Mouse (Mus musculus) G1E-ER4 (cell line): ENCODE results near the gene Mrpl33. TPM values are rescaled to one million over a fixed set of nuclear protein-coding genes. Genes with fewer than 3 reads are reported as not detected.

Experiments
- GATA1 ChIP-seq: IDR thresholded peaks from one replicate; pipeline ENCODE4 v1.8.0; 2012; ENCODE audit warnings: low read length, inconsistent platforms
- polyA plus RNA-seq: library from polyadenylated mRNA; stranded (reverse); fragments of >175 nt; gene quantifications from 2 replicates; pipeline ENCODE4 v1.2.3, GENCODE M21; 2012

Gene Mrpl33
- polyA plus RNA-seq = 3.8 and 4.0 TPM in 2 replicates

GRCm38 (mm10) chr5:31596481-31597429 is at the start of gene Mrpl33:
Gene Mrpl33 (plus strand): TSS chr5:31596935.
- TF ChIP-seq GATA1 = no peak

- TF ChIP-seq GATA1 = no peak
Measured at GRCm38 (mm10) chr5:31559401-31559800, 37.3 kb upstream of the Mrpl33 start.

GRCm38 (mm10) chr5:31560352-31560751 is 36.4 kb upstream of the Mrpl33 start:
- no peak for TF ChIP-seq GATA1

- TF ChIP-seq GATA1 = no peak
Measured at GRCm38 (mm10) chr5:31562036-31562666, 34.6 kb upstream of the Mrpl33 start.

- TF ChIP-seq GATA1 = no peak
Measured at GRCm38 (mm10) chr5:31563496-31563895, 33.2 kb upstream of the Mrpl33 start.

- no peak for TF ChIP-seq GATA1
Measured at GRCm38 (mm10) chr5:31563905-31564304, 32.8 kb upstream of the Mrpl33 start.

- no peak for TF ChIP-seq GATA1
Measured at GRCm38 (mm10) chr5:31564976-31565375, 31.8 kb upstream of the Mrpl33 start.

- TF ChIP-seq GATA1 = no peak
Measured at GRCm38 (mm10) chr5:31566026-31566425, 30.7 kb upstream of the Mrpl33 start.

- TF ChIP-seq GATA1 = no peak
Measured at GRCm38 (mm10) chr5:31566457-31566856, 30.3 kb upstream of the Mrpl33 start.

- TF ChIP-seq GATA1 = no peak
Measured at GRCm38 (mm10) chr5:31567951-31568657, 28.6 kb upstream of the Mrpl33 start.

GRCm38 (mm10) chr5:31571023-31571608 is 25.6 kb upstream of the Mrpl33 start:
- TF ChIP-seq GATA1 = no peak

- no peak for TF ChIP-seq GATA1
Measured at GRCm38 (mm10) chr5:31573722-31574121, 23.0 kb upstream of the Mrpl33 start.

- no peak for TF ChIP-seq GATA1
Measured at GRCm38 (mm10) chr5:31576539-31576975, 20.2 kb upstream of the Mrpl33 start.

- TF ChIP-seq GATA1 = no peak
Measured at GRCm38 (mm10) chr5:31581263-31581662, 15.5 kb upstream of the Mrpl33 start.

GRCm38 (mm10) chr5:31581932-31582331 is 14.8 kb upstream of the Mrpl33 start:
- no peak for TF ChIP-seq GATA1
